Mouse (Mus musculus): ENCODE results near the gene Clstn2. TPM values are rescaled to one million over a fixed set of nuclear protein-coding genes. Genes with fewer than 3 reads are reported as not detected.

Gene Clstn2
- 0.27 and 0.38 TPM in 2 replicates for polyA plus RNA-seq (2012; rRNA removed)

GRCm38 (mm10) chr9:98032573-98033272 lies at the start of gene Clstn2:
Gene Clstn2 (minus strand): TSS chr9:98033181.
- TF ChIP-seq CTCF (IDR thresholded peaks at IDR 0.05; ENCODE audit: extremely low read depth, insufficient read length, insufficient replicate concordance, low read depth, low read length) (no peak), POLR2A (IDR thresholded peaks at IDR 0.05; ENCODE audit: low read depth, low read length) (no peak)
- Histone ChIP-seq H3K36me3 (ENCODE audit: control insufficient read depth, insufficient read depth, low read length) (no peaks in the 10 kb centered on the region), H3K4me3 (ENCODE audit: low read depth, low read length) (peak within 1 kb of the TSS; percentile 55), H3K27ac (ENCODE audit: insufficient read depth, low read depth, low read length) (no peak within 1 kb of the TSS), H3K4me1 (ENCODE audit: control insufficient read depth, insufficient read depth, insufficient read length, low read length) (peaks cover 5% of the 10 kb centered on the region), H3K27me3 (ENCODE audit: control insufficient read depth, insufficient read depth, low read length) (peaks cover 20% of the 10 kb centered on the region)
- 2% methylated on average over 73 of the region's 73 CpGs for WGBS

- Histone ChIP-seq H3K36me3 (ENCODE audit: control insufficient read depth, insufficient read depth, low read length) (no peaks in the 10 kb centered on the region), H3K27ac (ENCODE audit: insufficient read depth, low read depth, low read length) (no peak overlapping the region), H3K27me3 (ENCODE audit: control insufficient read depth, insufficient read depth, low read length) (no peaks in the 10 kb centered on the region), H3K4me3 (ENCODE audit: low read depth, low read length) (no peak overlapping the region), H3K4me1 (ENCODE audit: control insufficient read depth, insufficient read depth, insufficient read length, low read length) (no peaks in the 10 kb centered on the region)
- TF ChIP-seq POLR2A (IDR thresholded peaks at IDR 0.05; ENCODE audit: low read depth, low read length) (no peak), CTCF (IDR thresholded peaks at IDR 0.05; ENCODE audit: extremely low read depth, insufficient read length, insufficient replicate concordance, low read depth, low read length) (no peak)
- WGBS: 70% methylated on average over 5 of the region's 5 CpGs
These were observed 34.8 kb upstream of the Clstn2 start for GRCm38 (mm10) chr9:98067767-98068166.

GRCm38 (mm10) chr9:98061646-98062045 lies 28.7 kb upstream of the Clstn2 start:
- TF ChIP-seq CTCF (IDR thresholded peaks at IDR 0.05; ENCODE audit: extremely low read depth, insufficient read length, insufficient replicate concordance, low read depth, low read length) (no peak), POLR2A (IDR thresholded peaks at IDR 0.05; ENCODE audit: low read depth, low read length) (no peak)
- Histone ChIP-seq H3K27ac (ENCODE audit: insufficient read depth, low read depth, low read length) (no peak overlapping the region), H3K27me3 (ENCODE audit: control insufficient read depth, insufficient read depth, low read length) (no peaks in the 10 kb centered on the region), H3K4me1 (ENCODE audit: control insufficient read depth, insufficient read depth, insufficient read length, low read length) (no peaks in the 10 kb centered on the region), H3K36me3 (ENCODE audit: control insufficient read depth, insufficient read depth, low read length) (no peaks in the 10 kb centered on the region), H3K4me3 (ENCODE audit: low read depth, low read length) (no peak overlapping the region)
- WGBS: 58% methylated on average over 3 of the region's 3 CpGs

- 77% methylated on average over 2 of the region's 2 CpGs for WGBS
- no peak overlapping the region for H3K4me3 ChIP-seq (ENCODE audit: low read depth, low read length)
These were observed 24.3 kb upstream of the Clstn2 start for GRCm38 (mm10) chr9:98057291-98057690.

GRCm38 (mm10) chr9:98051343-98051742 lies 18.4 kb upstream of the Clstn2 start:
- TF ChIP-seq CTCF (IDR thresholded peaks at IDR 0.05; ENCODE audit: extremely low read depth, insufficient read length, insufficient replicate concordance, low read depth, low read length) (no peak), POLR2A (IDR thresholded peaks at IDR 0.05; ENCODE audit: low read depth, low read length) (no peak)
- H3K27ac ChIP-seq (ENCODE audit: insufficient read depth, low read depth, low read length): no peak overlapping the region
- H3K4me3 ChIP-seq (ENCODE audit: low read depth, low read length): no peak overlapping the region
- H3K4me1 ChIP-seq (ENCODE audit: control insufficient read depth, insufficient read depth, insufficient read length, low read length): no peaks in the 10 kb centered on the region
- H3K27me3 ChIP-seq (ENCODE audit: control insufficient read depth, insufficient read depth, low read length): no peaks in the 10 kb centered on the region
- 77% methylated on average over 12 of the region's 12 CpGs for WGBS
- no peaks in the 10 kb centered on the region for H3K36me3 ChIP-seq (ENCODE audit: control insufficient read depth, insufficient read depth, low read length)

More at GRCm38 (mm10) chr9:98057291-98057690, 24.3 kb upstream of the Clstn2 start:
- Histone ChIP-seq H3K27ac (ENCODE audit: insufficient read depth, low read depth, low read length) (no peak overlapping the region), H3K36me3 (ENCODE audit: control insufficient read depth, insufficient read depth, low read length) (no peaks in the 10 kb centered on the region), H3K4me1 (ENCODE audit: control insufficient read depth, insufficient read depth, insufficient read length, low read length) (no peaks in the 10 kb centered on the region), H3K27me3 (ENCODE audit: control insufficient read depth, insufficient read depth, low read length) (no peaks in the 10 kb centered on the region)
- TF ChIP-seq CTCF (IDR thresholded peaks at IDR 0.05; ENCODE audit: extremely low read depth, insufficient read length, insufficient replicate concordance, low read depth, low read length): no peak
- no peak for TF ChIP-seq POLR2A (IDR thresholded peaks at IDR 0.05; ENCODE audit: low read depth, low read length)

GRCm38 (mm10) chr9:98033273-98033855 lies 383 bp upstream of the Clstn2 start:
- 2% methylated on average over 38 of the region's 38 CpGs for WGBS
- H3K4me1 ChIP-seq (ENCODE audit: control insufficient read depth, insufficient read depth, insufficient read length, low read length): peaks cover 5% of the 10 kb centered on the region
- peak overlapping the region; percentile 55 for H3K4me3 ChIP-seq (ENCODE audit: low read depth, low read length)
- TF ChIP-seq POLR2A (IDR thresholded peaks at IDR 0.05; ENCODE audit: low read depth, low read length): no peak
- no peak for TF ChIP-seq CTCF (IDR thresholded peaks at IDR 0.05; ENCODE audit: extremely low read depth, insufficient read length, insufficient replicate concordance, low read depth, low read length)
- H3K36me3 ChIP-seq (ENCODE audit: control insufficient read depth, insufficient read depth, low read length): no peaks in the 10 kb centered on the region
- H3K27ac ChIP-seq (ENCODE audit: insufficient read depth, low read depth, low read length): no peak overlapping the region
- peaks cover 20% of the 10 kb centered on the region for H3K27me3 ChIP-seq (ENCODE audit: control insufficient read depth, insufficient read depth, low read length)

- H3K27me3 ChIP-seq (ENCODE audit: control insufficient read depth, insufficient read depth, low read length): peaks cover 20% of the 10 kb centered on the region
- TF ChIP-seq POLR2A (IDR thresholded peaks at IDR 0.05; ENCODE audit: low read depth, low read length) (no peak), CTCF (IDR thresholded peaks at IDR 0.05; ENCODE audit: extremely low read depth, insufficient read length, insufficient replicate concordance, low read depth, low read length) (no peak)
- WGBS: 6% methylated on average over 31 of the region's 31 CpGs
- H3K27ac ChIP-seq (ENCODE audit: insufficient read depth, low read depth, low read length): no peak overlapping the region
- H3K4me1 ChIP-seq (ENCODE audit: control insufficient read depth, insufficient read depth, insufficient read length, low read length): peaks cover 5% of the 10 kb centered on the region
- no peaks in the 10 kb centered on the region for H3K36me3 ChIP-seq (ENCODE audit: control insufficient read depth, insufficient read depth, low read length)
- peak overlapping the region; percentile 55 for H3K4me3 ChIP-seq (ENCODE audit: low read depth, low read length)
These were observed 946 bp downstream of the Clstn2 start for GRCm38 (mm10) chr9:98031898-98032572.

Measured in small intestine, adult 2 months (tissue).